Mouse (Mus musculus): ENCODE results near the gene Zfp697.
"Not testable (repeated sequence)": the region's sequence is repeated elsewhere in the genome, so short reads cannot be mapped to it uniquely, and the experiment has no call there.

Gene Zfp697

DNA sequence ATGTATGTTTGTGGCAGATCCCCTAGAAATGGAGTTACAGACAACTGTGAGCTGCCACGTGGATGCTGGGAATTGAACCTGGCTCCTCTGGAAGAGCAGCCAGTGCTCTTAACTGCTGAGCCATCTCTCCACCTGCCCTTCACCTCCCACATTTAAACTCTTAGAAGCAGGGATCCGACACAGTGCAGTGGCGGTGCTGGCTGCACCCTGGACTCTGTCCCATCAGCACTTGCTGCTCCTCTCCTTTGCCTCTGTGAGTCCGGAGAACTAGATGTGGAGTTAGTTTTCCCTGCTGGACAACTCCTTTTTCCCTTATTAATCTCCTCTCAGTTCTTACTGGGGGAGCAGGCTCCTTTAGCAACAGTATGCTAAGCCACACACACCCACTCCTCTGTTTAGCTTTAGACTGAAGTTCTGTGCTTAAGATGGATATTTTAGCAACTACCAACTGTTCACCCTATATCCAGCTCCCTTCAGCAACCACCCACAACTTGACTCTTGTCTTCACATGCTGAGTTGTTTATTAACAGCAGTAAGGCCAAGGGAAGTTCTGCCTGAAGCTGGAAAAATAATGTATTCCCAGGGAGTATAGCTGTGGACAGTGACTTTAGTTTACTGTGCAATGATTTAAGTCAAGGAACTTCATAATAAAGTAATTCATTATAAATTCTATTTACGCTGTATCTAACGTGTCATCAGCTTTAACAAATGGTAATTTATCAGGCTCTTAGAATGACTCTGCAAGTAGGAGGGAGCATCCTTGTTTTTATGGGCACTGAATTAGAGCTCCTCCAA is 36.9 kb downstream of the Zfp697 start:
- no peak for DNase-seq (ENCODE audit: low read depth, low spot score)

DNA sequence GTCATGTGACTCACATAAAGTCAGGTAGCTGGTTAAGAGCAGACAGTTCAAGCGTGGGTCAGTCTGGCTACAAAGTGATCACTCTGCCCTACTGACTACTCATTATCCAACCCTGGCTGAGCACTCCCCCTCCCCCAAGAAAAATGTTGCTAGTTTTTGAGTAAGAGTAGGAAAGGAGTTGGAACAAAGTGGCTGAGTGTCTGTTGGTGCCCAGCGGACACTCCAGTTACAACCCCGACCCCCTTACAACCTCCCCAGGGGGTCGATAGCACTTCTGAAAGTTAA is 37.5 kb downstream of the Zfp697 start:
- DNase-seq (ENCODE audit: low read depth, low spot score) = no peak

GRCm38 (mm10) chr3:98422926-98423325 is 40.7 kb downstream of the Zfp697 start:
- no peak for DNase-seq (ENCODE audit: low read depth, low spot score)

GRCm38 (mm10) chr3:98426749-98427148 is 44.5 kb downstream of the Zfp697 start:
- no peak for DNase-seq (ENCODE audit: low read depth, low spot score)

DNA sequence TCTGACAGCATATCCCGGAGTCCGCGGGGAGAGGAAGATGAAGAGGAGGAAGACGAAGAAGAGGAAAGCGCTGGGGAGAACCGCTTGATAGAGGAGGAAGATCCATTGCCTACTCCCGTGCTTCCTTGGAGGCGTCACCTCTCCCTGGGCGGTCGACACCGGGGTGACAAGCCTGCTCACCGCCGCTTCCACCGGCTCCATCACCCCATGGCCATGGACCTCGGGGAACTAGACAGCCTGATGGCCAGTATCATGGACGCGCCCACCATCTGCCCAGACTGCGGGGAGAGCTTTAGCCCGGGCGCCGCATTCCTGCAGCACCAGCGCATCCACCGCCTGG is 45.0 kb downstream of the Zfp697 start:
- DNase-seq (ENCODE audit: low read depth, low spot score) = no peak

DNA sequence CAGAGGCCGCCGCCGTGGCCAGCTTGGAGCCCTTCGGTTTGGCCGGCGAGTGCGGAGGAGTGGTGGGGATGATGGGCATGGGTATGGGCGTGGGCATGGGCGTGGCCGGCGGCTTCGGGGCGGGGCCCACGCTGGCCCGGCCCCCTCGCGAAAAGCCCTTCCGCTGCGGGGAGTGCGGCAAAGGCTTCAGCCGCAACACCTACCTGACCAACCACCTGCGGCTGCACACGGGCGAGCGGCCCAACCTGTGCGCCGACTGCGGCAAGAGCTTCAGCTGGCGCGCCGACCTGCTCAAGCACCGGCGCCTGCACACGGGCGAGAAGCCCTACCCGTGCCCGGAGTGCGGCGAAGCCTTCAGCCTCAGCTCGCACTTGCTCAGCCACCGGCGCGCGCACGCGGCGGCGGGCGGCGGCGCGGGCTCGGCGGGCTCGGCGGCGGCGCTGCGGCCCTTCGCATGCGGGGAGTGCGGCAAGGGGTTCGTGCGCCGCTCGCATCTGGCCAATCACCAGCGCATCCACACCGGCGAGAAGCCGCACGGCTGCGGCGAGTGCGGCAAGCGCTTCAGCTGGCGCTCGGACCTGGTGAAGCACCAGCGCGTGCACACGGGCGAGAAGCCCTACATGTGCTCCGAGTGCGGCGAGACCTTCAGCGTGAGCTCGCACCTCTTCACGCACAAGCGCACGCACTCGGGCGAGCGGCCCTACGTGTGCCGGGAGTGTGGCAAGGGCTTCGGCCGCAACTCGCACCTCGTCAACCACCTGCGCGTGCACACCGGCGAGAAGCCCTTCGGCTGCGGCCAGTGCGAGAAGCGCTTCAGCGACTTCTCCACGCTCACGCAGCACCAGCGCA is 45.6 kb downstream of the Zfp697 start:
- peak; percentile 61 for DNase-seq (ENCODE audit: low read depth, low spot score)

- DNase-seq (ENCODE audit: low read depth, low spot score) = no peak
Observed at GRCm38 (mm10) chr3:98428449-98428775, 46.2 kb downstream of the Zfp697 start.

DNA sequence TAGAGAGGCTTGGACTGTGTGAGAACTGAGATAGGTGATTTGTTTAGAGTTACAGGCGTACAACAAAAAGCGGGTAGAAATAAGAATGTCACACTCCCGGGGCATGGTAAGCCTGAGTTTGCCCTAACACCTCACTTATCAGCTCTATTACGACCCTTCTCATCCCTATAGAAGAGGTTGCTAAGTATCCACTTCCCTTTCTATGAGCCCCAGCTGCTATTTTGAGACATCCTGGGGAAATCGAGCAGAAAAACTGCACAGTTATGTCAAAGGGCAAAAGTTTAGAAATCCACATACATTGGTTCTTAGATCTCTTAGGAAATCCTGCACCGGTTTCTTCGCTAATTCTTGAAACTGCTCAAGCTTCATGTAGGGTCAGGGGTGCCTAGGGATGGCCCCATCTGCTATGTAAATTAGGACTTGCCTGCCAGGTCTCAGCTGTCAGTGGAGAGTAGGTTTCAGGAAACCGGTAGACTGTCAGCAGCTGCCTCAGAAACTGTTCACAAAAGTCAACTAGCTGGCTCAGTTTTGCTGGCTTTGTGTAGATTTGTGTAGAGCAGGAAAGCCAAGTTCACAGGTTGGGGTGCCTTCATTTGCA is 46.8 kb downstream of the Zfp697 start:
- DNase-seq (ENCODE audit: low read depth, low spot score) = no peak

DNA sequence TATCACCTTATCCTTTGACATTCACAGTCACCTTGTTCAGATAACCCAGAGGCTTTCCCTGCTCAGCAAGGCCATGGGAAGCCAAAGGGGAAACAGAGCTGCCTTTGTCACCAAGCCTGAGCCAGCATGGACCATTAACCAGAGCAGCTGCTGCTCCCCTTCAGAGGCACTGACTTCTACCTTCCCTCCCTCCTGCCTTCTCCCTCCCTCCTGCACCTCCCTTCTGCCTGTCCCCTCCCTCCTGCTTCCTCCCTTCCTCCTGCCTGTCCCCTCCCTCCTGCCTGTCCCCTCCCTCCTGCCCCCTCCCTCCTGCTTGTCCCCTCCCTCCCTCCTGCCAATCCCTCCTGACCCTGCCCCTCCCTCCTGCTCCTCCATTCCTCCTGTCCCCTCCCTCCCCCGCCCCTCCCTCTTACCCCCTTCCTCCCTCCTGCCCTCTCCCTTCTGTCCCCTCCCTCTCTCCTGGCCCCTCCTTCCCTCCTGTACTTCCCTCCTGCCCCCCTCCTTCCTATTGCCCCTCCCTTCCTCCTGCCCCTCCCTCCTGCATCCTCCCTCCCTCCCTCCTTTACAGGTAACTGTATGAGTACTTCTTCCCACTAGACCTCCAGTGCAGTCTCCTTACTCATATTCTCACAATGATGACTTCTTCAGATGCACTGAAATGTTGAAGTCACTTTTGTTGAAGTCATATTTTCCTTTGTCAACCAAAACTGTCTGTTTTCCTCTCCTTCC is 52.0 kb downstream of the Zfp697 start:
- DNase-seq (ENCODE audit: low read depth, low spot score) = no peak

GRCm38 (mm10) chr3:98435030-98435429 is 52.8 kb downstream of the Zfp697 start:
- no peak for DNase-seq (ENCODE audit: low read depth, low spot score)

DNA sequence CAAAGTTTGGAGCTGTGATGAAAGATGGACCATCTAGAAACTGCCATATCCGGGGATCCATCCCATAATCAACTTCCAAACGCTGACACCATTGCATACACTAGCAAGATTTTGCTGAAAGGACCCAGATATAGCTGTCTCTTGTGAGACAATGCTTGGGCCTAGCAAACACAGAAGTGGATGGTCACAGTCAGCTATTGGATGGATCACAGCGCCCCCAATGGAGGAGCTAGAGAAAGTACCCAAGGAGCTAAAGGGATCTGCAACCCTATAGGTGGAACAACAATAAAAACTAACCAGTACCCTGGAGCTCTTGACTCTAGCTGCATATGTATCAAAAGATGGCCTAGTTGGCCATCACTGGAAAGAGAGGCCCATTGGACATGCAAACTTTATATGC is 60.0 kb downstream of the Zfp697 start:
- not testable (repeated sequence) for DNase-seq (ENCODE audit: low read depth, low spot score)

DNA sequence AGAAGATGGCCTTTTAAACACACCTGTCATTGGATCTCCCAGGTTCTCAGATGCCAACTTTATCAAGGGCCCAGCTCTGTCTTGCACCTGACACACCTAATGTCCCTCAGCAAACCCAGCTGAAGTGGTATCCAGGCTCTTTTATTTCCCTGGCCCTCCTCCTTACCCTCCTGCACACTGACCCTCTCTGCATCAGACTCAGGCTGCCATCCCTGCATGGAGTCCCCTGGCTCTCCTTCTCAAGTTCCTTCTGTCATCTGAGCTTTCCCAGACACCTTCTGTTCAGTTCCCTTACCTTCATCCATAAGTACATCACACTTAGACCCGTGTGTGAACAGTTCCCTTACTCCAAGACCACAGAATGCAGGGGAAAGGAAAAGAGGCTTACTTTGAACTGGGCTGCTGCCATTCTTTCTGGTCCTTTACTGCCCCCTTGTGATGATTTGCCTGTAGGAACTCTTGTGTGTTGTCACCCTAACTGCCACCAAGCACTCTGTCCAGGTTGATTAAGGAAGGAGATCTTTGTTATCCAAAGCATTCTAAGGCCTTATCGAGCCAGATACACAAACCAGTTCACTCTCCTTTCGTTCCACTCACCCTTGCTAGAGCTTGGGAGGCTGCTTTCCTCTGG is 61.0 kb downstream of the Zfp697 start:
- not testable (repeated sequence) for DNase-seq (ENCODE audit: low read depth, low spot score)

DNA sequence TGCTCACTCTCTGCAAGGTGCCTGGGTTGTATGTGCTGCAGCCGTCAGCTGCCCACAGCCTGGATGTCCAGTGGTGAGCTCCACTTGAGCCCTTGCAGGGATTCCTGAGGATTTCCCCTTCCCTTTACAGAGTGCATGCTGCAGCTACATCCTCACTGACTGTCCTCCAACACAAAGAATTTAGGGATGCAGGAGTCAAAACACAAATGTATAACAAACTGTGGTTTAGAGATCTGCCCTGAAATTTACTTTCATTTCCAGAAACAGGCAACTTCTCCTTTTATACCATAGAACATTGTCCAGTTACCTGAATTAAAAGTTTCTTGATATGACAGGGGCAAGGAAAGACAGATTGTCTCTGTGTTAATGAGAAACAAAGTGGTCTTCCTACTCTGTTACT is 61.7 kb downstream of the Zfp697 start:
- not testable (repeated sequence) for DNase-seq (ENCODE audit: low read depth, low spot score)

GRCm38 (mm10) chr3:98453786-98454185 is 71.5 kb downstream of the Zfp697 start:
- not testable (repeated sequence) for DNase-seq (ENCODE audit: low read depth, low spot score)

DNA sequence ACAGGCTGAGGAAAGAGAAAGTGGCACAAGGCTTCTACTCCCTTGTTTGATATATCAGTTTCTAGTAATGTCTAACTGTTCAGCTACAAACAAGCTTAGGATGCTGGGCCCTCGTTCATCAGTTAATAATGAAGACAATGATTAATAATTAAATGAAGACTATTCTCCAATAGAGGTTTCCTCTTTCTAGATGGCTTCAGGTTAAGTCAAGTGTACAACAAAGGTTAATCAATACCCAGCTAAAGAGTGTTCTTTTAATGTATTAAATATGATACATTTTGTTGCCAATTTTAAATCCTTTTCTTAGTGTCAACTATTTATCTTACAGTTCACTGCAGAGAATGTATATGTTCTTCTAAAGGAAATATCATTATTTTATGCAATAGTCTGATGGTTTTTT is 74.8 kb downstream of the Zfp697 start, which contains the start of gene Gm4450:
TSS of gene Gm4450 (minus strand) at position 101 of the 400 bp plus-strand sequence.
- DNase-seq (ENCODE audit: low read depth, low spot score) = not testable (repeated sequence)

- not testable (repeated sequence) for DNase-seq (ENCODE audit: low read depth, low spot score)
Observed at GRCm38 (mm10) chr3:98469323-98469722, 87.1 kb downstream of the Zfp697 start.

GRCm38 (mm10) chr3:98471057-98471456 is 88.8 kb downstream of the Zfp697 start:
- not testable (repeated sequence) for DNase-seq (ENCODE audit: low read depth, low spot score)

- DNase-seq (ENCODE audit: low read depth, low spot score) = not testable (repeated sequence)
Observed at GRCm38 (mm10) chr3:98471499-98471898, 89.2 kb downstream of the Zfp697 start.

DNA sequence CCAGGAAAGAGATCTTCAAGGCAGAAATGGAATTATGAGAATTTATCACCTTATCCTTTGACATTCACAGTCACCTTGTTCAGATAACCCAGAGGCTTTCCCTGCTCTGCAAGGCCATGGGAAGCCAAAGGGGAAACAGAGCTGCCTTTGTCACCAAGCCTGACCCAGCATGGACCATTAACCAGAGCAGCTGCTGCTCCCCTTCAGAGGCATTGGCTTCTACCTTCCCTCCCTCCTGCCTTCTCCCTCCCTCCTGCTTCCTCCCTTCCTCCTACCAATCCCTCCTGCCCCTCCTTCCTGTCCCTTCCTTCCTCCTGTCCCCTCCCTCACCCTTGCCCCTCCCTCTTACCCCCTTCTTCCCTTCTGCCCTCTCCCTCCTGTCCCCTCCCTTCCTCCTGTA is 111.9 kb downstream of the Zfp697 start:
- not testable (repeated sequence) for DNase-seq (ENCODE audit: low read depth, low spot score)

- not testable (repeated sequence) for DNase-seq (ENCODE audit: low read depth, low spot score)
Observed at GRCm38 (mm10) chr3:98495055-98495454, 112.8 kb downstream of the Zfp697 start.

GRCm38 (mm10) chr3:98496762-98497161 is 114.5 kb downstream of the Zfp697 start:
- DNase-seq (ENCODE audit: low read depth, low spot score) = not testable (repeated sequence)
